Mouse (Mus musculus): Measurements from ENCODE around the gene 2310011J03Rik.

DNA sequence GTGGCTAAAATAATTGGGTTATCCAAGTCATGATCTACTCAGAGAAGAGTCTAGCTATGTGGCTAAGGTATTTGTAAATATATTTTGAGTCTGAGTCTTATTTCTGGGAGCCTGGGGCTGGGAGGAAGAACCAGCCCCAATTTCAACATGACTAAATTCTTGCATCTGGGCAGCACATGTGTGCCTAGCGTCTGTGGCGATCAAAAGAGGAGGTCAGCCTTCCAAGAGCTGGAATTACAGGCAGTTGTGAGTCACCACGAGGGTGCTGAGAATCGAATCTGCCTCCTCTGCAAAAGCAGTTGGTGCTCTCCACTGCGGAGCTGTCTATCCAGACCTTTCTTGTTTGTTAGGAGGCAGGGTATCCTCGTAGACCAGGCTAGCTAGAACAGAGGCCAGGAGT lies 45.4 kb upstream of the 2310011J03Rik start:
- TF ChIP-seq CTCF (IDR thresholded peaks at IDR 0.05; ENCODE audit: low read depth, low read length) = no peak
- no peak for TF ChIP-seq POLR2A (IDR thresholded peaks at IDR 0.05; ENCODE audit: extremely low read depth, insufficient read depth, low read length)

Measured in liver, adult 2 months (tissue).